Mouse (Mus musculus) liver, embryonic 13.5 days (tissue): ENCODE data around the gene Zkscan16. TPM values are rescaled to one million over a fixed set of nuclear protein-coding genes. Genes with fewer than 3 reads are reported as not detected.

Source experiments
- ATAC-seq: fragments of 200-750 bp; cut with Nextera tagmentation; 2 replicates; pipeline ENCODE4 v1.8.0; 2017; ENCODE audit warnings: low read depth, mild to moderate bottlenecking, moderate number of reproducible peaks, moderate library complexity
- DNase-seq: peaks from one replicate; pipeline ENCODE4 v3.0.0; 2022
- H3K27ac ChIP-seq: fragments of 300-500 bp; sonication (generic); 2 replicates; pipeline ENCODE4 v1.5.1; 2015; ENCODE audit warnings: moderate library complexity, mild to moderate bottlenecking, inconsistent platforms
- H3K27me3 ChIP-seq: fragments of 300-500 bp; sonication (generic); 2 replicates; pipeline ENCODE4 v1.6.1; 2015; ENCODE audit warnings: mild to moderate bottlenecking, inconsistent platforms
- H3K36me3 ChIP-seq: fragments of 300-500 bp; sonication (generic); 2 replicates; pipeline ENCODE4 v1.6.1; 2015; ENCODE audit warnings: mild to moderate bottlenecking, inconsistent platforms
- H3K4me1 ChIP-seq: fragments of 300-500 bp; sonication (generic); replicated peaks from 2 replicates; pipeline ENCODE4 v1.6.1; 2015; ENCODE audit warnings: inconsistent platforms
- H3K4me2 ChIP-seq: fragments of 300-500 bp; sonication (generic); 2 replicates; pipeline ENCODE4 v1.6.1; 2015; ENCODE audit warnings: inconsistent platforms, mild to moderate bottlenecking, moderate library complexity
- H3K4me3 ChIP-seq: fragments of 300-500 bp; sonication (generic); replicated peaks from 2 replicates; pipeline ENCODE4 v1.5.1; 2015; ENCODE audit warnings: mild to moderate bottlenecking, inconsistent platforms
- H3K9ac ChIP-seq: fragments of 300-500 bp; sonication (generic); 2 replicates; pipeline ENCODE4 v1.6.1; 2015; ENCODE audit warnings: mild to moderate bottlenecking, inconsistent platforms
- H3K9me3 ChIP-seq: fragments of 300-500 bp; sonication (generic); replicated peaks from 2 replicates; pipeline ENCODE4 v1.6.1; 2016; ENCODE audit warnings: inconsistent platforms
- WGBS: fragments of 180-500 bp; shearing (Covaris S2); methylation state at CpG from one replicate; pipeline ENCODE4 v1.1.7; 2015; ENCODE audit not compliant: insufficient replicate concordance; 5-methylcytosine and 5-hydroxymethylcytosine counted together
- polyA plus RNA-seq: library from polyadenylated mRNA; unstranded; fragments of >200 nt; fragmentation: Nextera tagmentation; extraction: Ambion mirVana; gene quantifications from 2 replicates; pipeline ENCODE4 v1.2.1, GENCODE M21; 2015

The Zkscan16 gene
- 0.03 and 0.06 TPM in 2 replicates for polyA plus RNA-seq

DNA sequence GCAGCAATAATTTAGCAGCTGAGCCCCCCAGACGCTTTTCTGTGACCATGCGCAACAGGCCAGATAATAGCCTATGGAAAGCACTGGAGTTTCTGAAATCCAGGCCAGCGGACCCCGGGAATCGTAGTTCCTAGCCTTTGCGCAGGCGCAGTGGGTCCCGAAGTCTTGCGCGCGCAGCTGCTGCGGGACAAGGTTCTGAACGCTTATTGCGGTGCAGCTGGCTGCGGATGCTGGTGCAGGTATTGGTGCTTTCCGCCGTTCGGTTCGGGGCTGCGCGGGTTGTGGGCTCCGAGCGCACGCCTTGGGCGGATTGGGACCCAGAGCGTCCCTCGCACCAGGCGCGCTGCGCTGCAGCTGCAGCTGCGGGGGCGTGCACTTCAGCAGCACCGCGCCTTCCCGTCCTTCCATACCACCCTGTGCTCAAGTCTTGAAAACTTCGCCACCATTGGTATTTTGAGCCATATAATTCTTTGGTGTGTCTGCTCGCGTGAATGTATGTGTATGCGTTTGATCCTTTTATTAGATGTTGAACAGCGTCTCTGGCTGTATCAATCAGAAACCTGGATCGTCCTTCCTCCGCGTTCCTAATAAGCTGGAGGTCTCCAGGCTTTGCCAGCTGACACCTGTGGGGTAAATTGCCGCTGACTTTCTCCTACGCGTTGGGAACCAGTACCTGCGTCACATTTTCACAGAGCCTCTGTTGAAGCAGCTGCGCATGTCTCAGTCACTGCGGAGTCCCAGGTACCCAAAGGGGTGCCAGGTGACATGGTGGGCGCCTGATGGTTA, at the start of gene Zkscan16:
Gene Zkscan16, plus strand, starts transcription at position 209 of the 786 bp plus-strand sequence.
- no peaks in the 10 kb centered on the region for H3K9me3 ChIP-seq
- H3K27me3 ChIP-seq: peaks cover 40% of the 10 kb centered on the region
- H3K4me3 ChIP-seq: peak within 1 kb of the TSS; percentile 64
- no peaks in the 10 kb centered on the region for H3K36me3 ChIP-seq
- WGBS: 2% methylated on average over 50 of the region's 50 CpGs
- H3K27ac ChIP-seq: no peak within 1 kb of the TSS
- peak; percentile 34 for DNase-seq
- no peak for ATAC-seq
- peaks cover 10% of the 10 kb centered on the region; the same call in 1 of the 2 replicates for H3K4me1 ChIP-seq
- peak within 1 kb of the TSS; percentile 58 for H3K9ac ChIP-seq
- H3K4me2 ChIP-seq: peak within 1 kb of the TSS; percentile 77

DNA sequence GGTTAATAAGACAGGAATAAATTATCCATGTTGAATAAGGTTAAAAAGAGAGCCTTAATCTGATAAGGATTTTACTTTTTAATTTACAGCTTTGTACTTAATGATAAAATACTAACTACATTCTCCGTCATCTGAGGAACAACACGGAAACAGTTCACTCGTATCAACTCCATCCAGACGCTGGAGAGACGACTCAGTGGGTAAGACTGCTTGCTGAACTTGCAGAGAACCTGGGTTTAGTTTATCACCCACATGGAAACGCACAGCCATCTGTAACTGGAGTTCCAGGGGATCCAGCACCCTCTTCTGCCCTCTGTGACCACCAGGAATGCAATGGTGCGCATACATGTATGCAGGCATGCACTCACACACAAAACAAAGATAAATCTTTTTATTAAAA, 49.0 kb upstream of the Zkscan16 start:
- ATAC-seq: 0 out of 2 replicates have a peak, but pooled peaks have one; percentile 38
- peaks cover 58% of the 10 kb centered on the region for H3K4me1 ChIP-seq
- H3K9ac ChIP-seq: no peak overlapping the region
- H3K4me2 ChIP-seq: no peak overlapping the region
- no peaks in the 10 kb centered on the region for H3K27me3 ChIP-seq
- 49% methylated on average over 7 of the region's 7 CpGs for whole genome bisulfite sequencing
- H3K27ac ChIP-seq: no peak overlapping the region
- peak; percentile 28 for DNase-seq
- no peak overlapping the region for H3K4me3 ChIP-seq
- H3K36me3 ChIP-seq: no peaks in the 10 kb centered on the region
- H3K9me3 ChIP-seq: no peaks in the 10 kb centered on the region

DNA sequence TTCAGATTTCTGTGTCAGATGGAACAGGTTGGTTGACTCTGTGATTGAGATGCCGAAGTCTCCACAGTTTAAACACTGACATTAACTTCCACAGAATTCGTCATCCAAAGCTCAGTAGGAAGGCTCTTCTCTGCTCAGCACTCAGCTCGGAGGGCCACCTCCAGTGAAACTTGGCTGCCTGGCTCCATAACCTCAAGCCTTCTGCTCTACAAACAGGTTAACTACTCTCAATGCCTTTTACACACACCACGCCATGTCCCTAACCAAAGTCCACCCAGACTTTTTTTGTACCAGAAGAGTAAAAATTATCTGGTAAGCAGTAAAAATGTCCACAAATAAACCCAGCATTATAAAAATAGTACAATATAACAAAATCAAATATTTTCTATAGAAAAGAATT, 46.0 kb upstream of the Zkscan16 start:
- no peak for DNase-seq
- H3K4me3 ChIP-seq: no peak overlapping the region
- 74% methylated on average over 4 of the region's 4 CpGs for WGBS
- no peak overlapping the region for H3K4me2 ChIP-seq
- H3K27ac ChIP-seq: no peak overlapping the region
- H3K9ac ChIP-seq: no peak overlapping the region
- peaks cover 36% of the 10 kb centered on the region for H3K4me1 ChIP-seq
- H3K36me3 ChIP-seq: no peaks in the 10 kb centered on the region
- no peaks in the 10 kb centered on the region for H3K27me3 ChIP-seq
- ATAC-seq: no peak
- no peaks in the 10 kb centered on the region for H3K9me3 ChIP-seq

DNA sequence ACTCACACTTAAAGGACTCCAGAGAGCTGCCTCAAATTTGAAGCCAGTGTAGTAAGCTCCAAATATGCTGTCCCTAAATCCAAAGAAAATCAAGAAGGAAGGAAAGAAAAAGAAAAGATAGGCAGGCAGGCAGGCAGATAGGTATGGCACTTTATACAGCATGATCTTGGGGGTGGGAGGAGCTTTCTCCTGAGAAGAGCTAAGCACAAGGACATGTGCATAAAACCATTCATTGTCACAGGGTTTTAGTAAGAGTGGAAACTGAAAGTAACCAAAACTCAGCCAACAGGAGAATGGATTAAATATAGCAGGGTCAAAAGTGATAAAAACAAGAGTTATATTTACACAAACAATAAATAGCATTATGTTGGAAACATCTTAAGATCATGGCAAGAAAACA, 45.1 kb upstream of the Zkscan16 start:
- H3K9me3 ChIP-seq: no peaks in the 10 kb centered on the region
- no peak overlapping the region for H3K4me3 ChIP-seq
- peaks cover 35% of the 10 kb centered on the region for H3K4me1 ChIP-seq
- H3K36me3 ChIP-seq: no peaks in the 10 kb centered on the region
- H3K9ac ChIP-seq: no peak overlapping the region
- no peaks in the 10 kb centered on the region for H3K27me3 ChIP-seq
- H3K27ac ChIP-seq: no peak overlapping the region
- ATAC-seq: no peak
- no peak overlapping the region for H3K4me2 ChIP-seq
- no peak for DNase-seq

DNA sequence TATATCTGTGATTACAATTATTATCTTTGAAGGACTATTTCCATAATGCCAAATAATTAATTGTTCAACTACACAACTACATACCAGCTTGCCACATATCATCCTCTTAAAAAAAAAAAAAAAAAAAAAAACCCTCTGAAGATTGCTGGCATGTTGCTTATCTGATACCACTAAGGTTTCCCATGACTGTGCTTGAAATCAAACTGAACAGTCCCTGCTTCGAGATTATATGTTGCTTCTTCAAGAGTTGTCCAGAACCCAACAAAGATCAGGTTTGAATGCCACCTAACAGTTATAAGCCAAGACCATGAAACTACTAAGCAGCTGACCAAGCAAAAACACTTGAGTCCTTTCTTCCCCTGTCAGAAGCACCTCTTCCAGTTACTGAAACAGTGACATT, 36.0 kb upstream of the Zkscan16 start:
- H3K27me3 ChIP-seq: no peaks in the 10 kb centered on the region
- no peaks in the 10 kb centered on the region for H3K9me3 ChIP-seq
- no peak overlapping the region for H3K9ac ChIP-seq
- no peaks in the 10 kb centered on the region for H3K36me3 ChIP-seq
- H3K27ac ChIP-seq: no peak overlapping the region
- 29% methylated on average over 1 of the region's 1 CpGs for WGBS
- no peak overlapping the region for H3K4me2 ChIP-seq
- H3K4me3 ChIP-seq: no peak overlapping the region
- DNase-seq: no peak
- ATAC-seq: no peak
- peaks cover 31% of the 10 kb centered on the region for H3K4me1 ChIP-seq

DNA sequence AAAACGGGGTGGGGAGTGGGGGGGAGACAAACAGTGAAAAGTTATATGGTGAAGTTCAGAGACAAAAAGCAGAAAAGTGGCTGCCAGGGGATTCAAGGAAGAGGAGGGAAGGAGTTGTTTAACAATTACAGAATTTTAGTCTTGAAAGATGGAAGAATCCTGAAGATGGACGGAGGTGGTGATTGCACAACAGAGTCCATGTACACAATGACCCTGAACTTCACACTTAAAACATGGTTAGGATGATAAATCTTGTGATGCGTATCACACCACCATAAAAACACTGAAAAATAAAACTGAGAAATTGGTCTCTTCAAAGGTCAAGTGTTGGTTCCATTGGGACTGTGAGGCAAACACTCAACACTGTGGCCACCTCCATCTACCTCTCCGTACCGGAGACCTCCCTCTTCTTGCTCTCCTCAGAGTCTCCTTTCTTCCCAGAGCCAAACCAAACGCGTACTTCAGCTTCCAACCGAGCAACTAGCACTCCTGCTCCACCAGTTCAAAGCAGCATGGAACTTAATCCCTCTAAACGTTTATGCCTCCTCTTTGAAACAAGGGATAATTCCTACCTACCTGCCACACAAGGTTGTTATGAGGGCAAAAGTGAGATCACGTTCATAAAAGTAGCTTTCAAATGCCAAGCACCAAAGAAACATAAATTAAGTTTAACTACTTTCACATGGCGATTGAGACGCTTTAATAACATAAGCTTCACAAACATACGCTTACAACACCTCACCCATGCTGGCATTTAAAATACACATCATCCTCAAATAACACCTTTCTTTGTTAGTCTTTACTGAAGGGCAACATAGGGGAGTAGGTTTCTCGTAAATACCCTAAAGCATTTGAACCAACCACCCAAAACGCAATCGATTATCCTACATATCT, 33.0 kb upstream of the Zkscan16 start:
- Histone ChIP-seq H3K4me2 (peak overlapping the region; percentile 92), H3K9ac (peak overlapping the region; percentile 96), H3K27ac (peak overlapping the region; percentile 91), H3K27me3 (no peaks in the 10 kb centered on the region), H3K4me3 (peak overlapping the region; percentile 98), H3K9me3 (no peaks in the 10 kb centered on the region), H3K36me3 (no peaks in the 10 kb centered on the region), H3K4me1 (peaks cover 48% of the 10 kb centered on the region)
- WGBS: 30% methylated on average over 16 of the region's 16 CpGs
- ATAC-seq (no peak), DNase-seq (no peak)

DNA sequence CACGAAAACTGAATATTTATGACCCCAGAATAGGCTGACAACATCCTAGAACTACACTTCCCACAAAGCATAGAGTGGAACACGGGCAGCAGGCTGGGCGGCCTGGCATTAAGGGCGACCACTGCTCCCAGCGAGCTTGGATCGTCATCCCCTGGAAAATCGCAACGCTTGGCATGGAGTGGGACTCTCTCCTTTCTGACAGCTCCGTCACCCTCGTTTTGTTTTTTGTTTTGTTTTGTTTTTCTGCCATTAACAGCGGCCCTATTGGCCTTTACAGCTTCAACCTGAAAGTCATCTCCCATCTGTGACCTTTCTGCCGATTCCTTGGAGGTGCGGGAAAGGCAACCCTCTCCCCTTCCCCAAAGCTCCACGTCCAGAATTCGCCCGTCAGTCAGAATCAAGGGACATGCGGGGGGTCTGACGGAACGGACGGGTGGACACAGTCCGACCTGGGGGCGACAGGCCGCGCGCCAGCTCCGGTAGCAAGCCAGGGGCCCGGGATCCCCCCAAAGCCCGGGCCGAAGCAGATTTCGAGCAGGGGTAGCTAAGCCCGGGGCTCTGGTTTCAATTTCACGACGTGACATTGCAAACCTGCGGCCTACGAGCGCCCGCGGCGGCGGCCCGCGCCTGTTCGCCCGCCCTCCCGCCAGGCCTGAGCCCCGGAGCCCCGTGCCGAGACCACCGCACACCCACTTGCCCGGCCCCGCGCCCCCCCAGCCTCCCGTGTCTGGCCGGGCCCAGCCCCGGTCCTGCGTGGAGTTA, 32.2 kb upstream of the Zkscan16 start:
- H3K9ac ChIP-seq: peak overlapping the region; percentile 96
- WGBS: under 1% methylated on average over 56 of the region's 56 CpGs
- H3K4me1 ChIP-seq: peaks cover 52% of the 10 kb centered on the region
- no peaks in the 10 kb centered on the region for H3K9me3 ChIP-seq
- peak; percentile 58 for ATAC-seq
- no peak for DNase-seq
- peak overlapping the region; percentile 98 for H3K4me3 ChIP-seq
- no peaks in the 10 kb centered on the region for H3K27me3 ChIP-seq
- H3K27ac ChIP-seq: peak overlapping the region; percentile 91
- H3K4me2 ChIP-seq: peak overlapping the region; percentile 92
- no peaks in the 10 kb centered on the region for H3K36me3 ChIP-seq

DNA sequence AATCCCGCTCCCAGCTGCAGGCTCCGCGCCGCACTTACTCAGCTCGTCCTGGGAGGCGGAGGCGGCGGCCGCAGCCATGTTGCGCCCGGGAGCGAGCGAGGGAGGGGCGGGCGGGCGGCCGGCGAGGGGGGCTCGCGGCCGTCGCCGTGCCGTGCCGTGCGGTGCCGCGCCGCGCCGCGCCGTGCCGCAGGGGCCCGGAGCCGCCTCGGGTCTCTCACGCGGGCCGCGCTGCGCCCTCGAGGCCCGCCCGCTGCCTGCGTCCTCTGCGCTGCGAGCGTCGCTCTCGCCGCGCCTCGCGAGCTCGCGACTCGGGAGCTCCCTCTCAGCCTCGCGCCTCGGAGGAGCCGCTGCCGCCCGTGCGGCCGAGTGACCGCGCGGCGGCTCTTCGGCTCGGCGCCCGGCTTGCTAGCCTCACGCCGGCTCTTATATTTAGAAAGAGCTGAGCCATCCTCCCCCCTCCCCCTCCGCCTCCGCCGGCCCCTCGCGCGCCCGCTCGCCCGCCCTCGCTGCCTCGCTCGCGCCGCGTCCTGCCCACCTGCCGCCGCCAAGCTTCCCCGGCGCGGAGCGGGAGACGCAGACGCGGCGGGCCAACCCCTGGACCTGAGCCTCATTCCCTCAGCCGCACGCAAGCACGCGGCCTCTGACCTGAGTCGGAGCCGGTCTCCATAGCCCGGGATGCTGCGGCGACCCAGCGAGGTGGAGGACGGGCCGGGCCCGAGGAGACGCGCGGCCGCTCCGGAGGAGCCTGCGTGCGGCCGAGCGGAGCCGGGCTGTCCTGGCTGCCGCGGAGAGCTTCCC, 31.4 kb upstream of the Zkscan16 start:
- Histone ChIP-seq H3K4me3 (peak overlapping the region; percentile 98), H3K9me3 (no peaks in the 10 kb centered on the region)
- DNase-seq: no peak

DNA sequence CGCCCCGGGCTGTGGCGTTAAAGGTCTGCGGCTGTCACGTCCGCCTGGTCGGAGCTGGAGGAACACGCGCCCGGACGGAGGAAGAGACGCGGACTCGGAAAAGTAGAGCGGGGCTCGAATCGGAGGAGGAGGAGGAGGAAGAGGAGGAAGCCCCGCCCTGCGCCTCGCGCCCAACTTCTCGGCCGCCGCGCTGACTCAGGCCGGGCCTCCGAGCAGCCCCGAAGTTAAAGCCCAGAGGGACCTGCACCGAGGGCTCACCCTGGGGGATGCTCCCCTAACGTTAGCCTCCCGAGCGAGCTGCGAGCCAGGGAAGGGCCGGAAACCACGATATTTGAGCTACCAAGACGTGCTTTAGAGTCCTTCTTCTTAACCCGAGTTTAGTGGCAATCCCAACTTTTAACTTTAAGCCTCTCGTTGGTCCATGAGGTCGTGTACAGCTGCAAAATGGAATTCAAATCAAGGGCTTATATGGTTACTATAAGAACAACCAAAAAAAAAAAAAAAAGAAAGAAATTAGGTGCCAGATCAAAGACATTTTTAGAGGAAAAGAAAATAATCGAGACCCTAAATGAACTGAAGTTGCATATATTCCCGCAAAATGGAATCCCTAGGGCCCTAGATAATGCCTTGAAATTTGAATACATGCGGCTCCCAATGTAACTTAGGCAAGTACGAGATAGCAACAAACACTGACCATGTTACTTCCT, 30.6 kb upstream of the Zkscan16 start, which contains the start of gene Ecpas:
Gene Ecpas, minus strand, starts transcription at position 121 of the 707 bp plus-strand sequence.
- Histone ChIP-seq H3K27ac (peak within 1 kb of the TSS; percentile 91), H3K27me3 (no peaks in the 10 kb centered on the region), H3K9ac (peak within 1 kb of the TSS; percentile 96), H3K9me3 (no peaks in the 10 kb centered on the region), H3K36me3 (no peaks in the 10 kb centered on the region), H3K4me1 (peaks cover 49% of the 10 kb centered on the region), H3K4me2 (peak within 1 kb of the TSS; percentile 92), H3K4me3 (peak within 1 kb of the TSS; percentile 98)
- ATAC-seq (peak; percentile 82), DNase-seq (peak; percentile 81)
- WGBS: 3% methylated on average over 42 of the region's 43 CpGs

More for the DNA sequence above, 31.4 kb upstream of the Zkscan16 start:
- Histone ChIP-seq H3K4me2 (peak overlapping the region; percentile 92), H3K9ac (peak overlapping the region; percentile 96), H3K27ac (peak overlapping the region; percentile 91), H3K36me3 (no peaks in the 10 kb centered on the region), H3K4me1 (peaks cover 52% of the 10 kb centered on the region), H3K27me3 (no peaks in the 10 kb centered on the region)
- under 1% methylated on average over 104 of the region's 126 CpGs for WGBS
- ATAC-seq: peak; percentile 64
